ENCODE assay signal across 9 mouse cellular contexts in genomic region chr15:102459847-102460246, GRCm38 (mm10). TPM values are rescaled to one million over a fixed set of nuclear protein-coding genes. Genes with fewer than 3 reads are reported as not detected.
DNase-seq lines count a peak whose midpoint lies in the region; ATAC-seq and TF ChIP-seq lines count a peak whose summit lies in the region.
"Had no signal": no experiment of that assay in that cellular context is flagged by ENCODE, and none has a peak within 500 bp of the region (broad histone marks: within the 10 kb centered on the region; RNA-seq: fewer than 3 reads in every experiment).

No protein-coding gene starts in this region.

- H3K4me1 ChIP-seq in forebrain, embryonic 13.5 days = peaks cover 19% of the 10 kb centered on the region
- peaks cover 59% of the 10 kb centered on the region for H3K4me1 ChIP-seq in liver, embryonic 12.5 days
- peaks cover 5% of the 10 kb centered on the region; the same call in 1 of the 2 replicates for H3K4me1 ChIP-seq in kidney, adult 2 months (ENCODE audit: control insufficient read depth, insufficient read depth, low read length)

- no peak overlapping the region for H3K27ac ChIP-seq in forebrain, embryonic 13.5 days
- H3K27ac ChIP-seq in liver, embryonic 12.5 days = peak overlapping the region; percentile 91
- no peak overlapping the region for H3K27ac ChIP-seq in kidney, adult 2 months (ENCODE audit: insufficient read depth, low read depth, low read length)

- 74% methylated on average over 5 of the region's 5 CpGs for WGBS in forebrain, embryonic 13.5 days
- 9% methylated on average over 5 of the region's 5 CpGs for WGBS in liver, embryonic 12.5 days (ENCODE audit: insufficient replicate concordance)
- WGBS in kidney, adult 2 months = 45% methylated on average over 5 of the region's 5 CpGs

- no peak for TF ChIP-seq CTCF in kidney, adult 2 months (conservative IDR thresholded peaks at IDR 0.05; ENCODE audit: insufficient read depth, insufficient read length, low read depth, low read length)

- H3K4me2 ChIP-seq in forebrain, embryonic 13.5 days = peak overlapping the region; percentile 62
- peak overlapping the region; percentile 85 for H3K4me2 ChIP-seq in liver, embryonic 12.5 days

- H3K36me3 ChIP-seq in forebrain, embryonic 13.5 days (ENCODE audit: poor library complexity, severe bottlenecking) = peaks cover 6% of the 10 kb centered on the region; the same call in 1 of the 2 replicates
- H3K36me3 ChIP-seq in liver, embryonic 12.5 days = peaks cover 17% of the 10 kb centered on the region
- 0 out of 2 replicates have a peak, but pooled peaks cover 2% of the 10 kb centered on the region for H3K36me3 ChIP-seq in kidney, adult 2 months (ENCODE audit: control insufficient read depth, insufficient read depth, low read length)

- TF ChIP-seq POLR2A in kidney, adult 2 months (IDR thresholded peaks at IDR 0.05; ENCODE audit: low read depth, low read length) = no peak

- ATAC-seq in forebrain, embryonic 13.5 days = no peak
- peak; percentile 79 for ATAC-seq in liver, embryonic 12.5 days

- no peaks in the 10 kb centered on the region for H3K27me3 ChIP-seq in forebrain, embryonic 13.5 days
- no peaks in the 10 kb centered on the region for H3K27me3 ChIP-seq in liver, embryonic 12.5 days (replicated peaks)
- no peaks in the 10 kb centered on the region for H3K27me3 ChIP-seq in kidney, adult 2 months (replicated peaks; ENCODE audit: control insufficient read depth, insufficient read depth, low read length)

- H3K9ac ChIP-seq in forebrain, embryonic 13.5 days = no peak overlapping the region
- H3K9ac ChIP-seq in liver, embryonic 12.5 days = peak overlapping the region; percentile 74

- peak; percentile 40 for DNase-seq in 416B (ENCODE audit: low read depth)
- DNase-seq in CD4-positive helper T cell, adult 2 months (ENCODE audit: low read depth, low spot score) = peak; percentile 25
- DNase-seq in adrenal gland, postnatal 36 days = no peak
- no peak for DNase-seq in left cerebral cortex, adult 9 months (ENCODE audit: low spot score in 2 of 2)
- DNase-seq in kidney, adult 2 months = no peak
- DNase-seq in kidney, postnatal 10 days = no peak

- H3K4me3 ChIP-seq in forebrain, embryonic 13.5 days = peak overlapping the region; percentile 47
- H3K4me3 ChIP-seq in liver, embryonic 12.5 days = peak overlapping the region; percentile 63
- H3K4me3 ChIP-seq in kidney, adult 2 months (ENCODE audit: insufficient read depth, low read depth, low read length) = no peak overlapping the region

- no peaks in the 10 kb centered on the region for H3K9me3 ChIP-seq in forebrain, embryonic 13.5 days (replicated peaks)
- no peaks in the 10 kb centered on the region for H3K9me3 ChIP-seq in liver, embryonic 12.5 days (replicated peaks)

RNA-seq across cellular contexts. Expression of gene Prr13, which starts 1.0 kb away (rescaled TPM):
- polyA plus RNA-seq in forebrain, embryonic 13.5 days (2015; fragmentation: Nextera tagmentation; extraction: Ambion mirVana) = 88.9 and 90.9 TPM in 2 replicates
- 119 and 126 TPM in 2 replicates for polyA plus RNA-seq in liver, embryonic 12.5 days (2016; fragmentation: Nextera tagmentation; extraction: Ambion mirVana)
- 100 to 1,000 TPM; 112 to 116 TPM for total RNA-seq in adrenal gland, postnatal 36 days (2021)
- 181 and 204 TPM in 2 replicates for polyA plus RNA-seq in kidney, adult 2 months (2012; rRNA removed)

RNA-seq across cellular contexts. Expression of gene Pcbp2, which starts 10.5 kb away (rescaled TPM):
- polyA plus RNA-seq in forebrain, embryonic 13.5 days (2015; fragmentation: Nextera tagmentation; extraction: Ambion mirVana) = 198 and 212 TPM in 2 replicates
- 101 and 104 TPM in 2 replicates for polyA plus RNA-seq in liver, embryonic 12.5 days (2016; fragmentation: Nextera tagmentation; extraction: Ambion mirVana)
- 100 to 1,000 TPM; 724 to 759 TPM for total RNA-seq in adrenal gland, postnatal 36 days (2021)
- polyA plus RNA-seq in kidney, adult 2 months (2012; rRNA removed) = 572 and 616 TPM in 2 replicates

RNA-seq across cellular contexts. Expression of gene Amhr2, which starts 14.7 kb away (rescaled TPM):
- polyA plus RNA-seq in forebrain, embryonic 13.5 days (2015; fragmentation: Nextera tagmentation; extraction: Ambion mirVana) = 0.19 and 0.20 TPM in 2 replicates
- polyA plus RNA-seq in liver, embryonic 12.5 days (2016; fragmentation: Nextera tagmentation; extraction: Ambion mirVana) = 0.12 and 0.31 TPM in 2 replicates
- total RNA-seq in adrenal gland, postnatal 36 days (2021) = 1 to 10 TPM; 1.2 to 2.5 TPM
- 0.67 and 1.4 TPM in 2 replicates for polyA plus RNA-seq in kidney, adult 2 months (2012; rRNA removed)
- polyA plus RNA-seq: embryonic facial prominence, embryonic 11.5 days had no signal

RNA-seq across cellular contexts. Expression of gene Gm10337, which starts 43.7 kb away (rescaled TPM):
- polyA plus RNA-seq in forebrain, embryonic 13.5 days (2015; fragmentation: Nextera tagmentation; extraction: Ambion mirVana) = 6.6 and 13.4 TPM in 2 replicates
- polyA plus RNA-seq in liver, embryonic 12.5 days (2016; fragmentation: Nextera tagmentation; extraction: Ambion mirVana) = not detected in 2 replicates
- not detected for total RNA-seq in adrenal gland, postnatal 36 days (2021)
- not detected in 2 replicates for polyA plus RNA-seq in kidney, adult 2 months (2012; rRNA removed)
- polyA plus RNA-seq: embryonic facial prominence, embryonic 11.5 days had no signal

RNA-seq across cellular contexts. Expression of gene Sp1, which starts 53.9 kb away (rescaled TPM):
- polyA plus RNA-seq in forebrain, embryonic 13.5 days (2015; fragmentation: Nextera tagmentation; extraction: Ambion mirVana) = 7.0 and 8.1 TPM in 2 replicates
- polyA plus RNA-seq in liver, embryonic 12.5 days (2016; fragmentation: Nextera tagmentation; extraction: Ambion mirVana) = 5.1 and 5.6 TPM in 2 replicates
- 10 to 100 TPM; 78.9 to 79.7 TPM for total RNA-seq in adrenal gland, postnatal 36 days (2021)
- 15.7 and 17.6 TPM in 2 replicates for polyA plus RNA-seq in kidney, adult 2 months (2012; rRNA removed)

Comparison
In these comparisons a context has a peak if more than half of its experiments do, and no peak if none do; other contexts are left out.
1. DNase-seq: peak in 416B (single experiment) and CD4-positive helper T cell, adult 2 months (single experiment); none in adrenal gland, postnatal 36 days (0 of 2), left cerebral cortex, adult 9 months (0 of 2), kidney, adult 2 months (single experiment) and kidney, postnatal 10 days (single experiment).